Mouse (Mus musculus) limb, embryonic 12.5 days (tissue): Measurements from ENCODE around the gene Mdh2. TPM values are rescaled to one million over a fixed set of nuclear protein-coding genes. Genes with fewer than 3 reads are reported as not detected.
A peak's percentile ranks its signal among the peaks of the same experiment; 100 is the strongest.

Experiments
- ATAC-seq: fragments of 200-750 bp; cut with Nextera tagmentation; 2 replicates; pipeline ENCODE4 v1.8.0; 2017; ENCODE audit warnings: low read depth, moderate TSS enrichment; ENCODE audit not compliant: insufficient number of reproducible peaks, insufficient read depth, low FRiP score, low TSS enrichment
- H3K27ac ChIP-seq: fragments of 300-500 bp; sonication (generic); 2 replicates; pipeline ENCODE4 v1.5.1; 2016; ENCODE audit warnings: mild to moderate bottlenecking, moderate library complexity
- H3K27me3 ChIP-seq: fragments of 300-500 bp; sonication (generic); 2 replicates; pipeline ENCODE4 v1.6.1; 2016; ENCODE audit warnings: mild to moderate bottlenecking, moderate library complexity
- H3K36me3 ChIP-seq: fragments of 300-500 bp; sonication (generic); 2 replicates; pipeline ENCODE4 v1.6.1; 2016; ENCODE audit warnings: mild to moderate bottlenecking, moderate library complexity
- H3K4me1 ChIP-seq: fragments of 300-500 bp; sonication (generic); replicated peaks from 2 replicates; pipeline ENCODE4 v1.6.1; 2016
- H3K4me2 ChIP-seq: fragments of 300-500 bp; sonication (generic); 2 replicates; pipeline ENCODE4 v1.6.1; 2016; ENCODE audit warnings: mild to moderate bottlenecking, moderate library complexity
- H3K4me3 ChIP-seq: fragments of 300-500 bp; sonication (generic); replicated peaks from 2 replicates; pipeline ENCODE4 v1.5.1; 2016; ENCODE audit warnings: mild to moderate bottlenecking
- H3K9ac ChIP-seq: fragments of 300-500 bp; sonication (generic); replicated peaks from 2 replicates; pipeline ENCODE4 v1.6.1; 2016; ENCODE audit warnings: mild to moderate bottlenecking, moderate library complexity
- H3K9me3 ChIP-seq: fragments of 300-500 bp; sonication (generic); 2 replicates; pipeline ENCODE4 v1.6.1; 2016; ENCODE audit warnings: mild to moderate bottlenecking, moderate library complexity
- WGBS: fragments of 180-500 bp; shearing (Covaris S2); methylation state at CpG from one replicate; pipeline ENCODE4 v1.1.7; 2016; 5-methylcytosine and 5-hydroxymethylcytosine counted together
- polyA plus RNA-seq: library from polyadenylated mRNA; unstranded; fragments of >200 nt; fragmentation: Nextera tagmentation; extraction: Ambion mirVana; gene quantifications from 2 replicates; pipeline ENCODE4 v1.2.1, GENCODE M21; 2016

Mdh2 gene
- polyA plus RNA-seq, 1 experiment from 2014 or later = 499 TPM

- Histone ChIP-seq H3K4me2 (no peak overlapping the region), H3K4me3 (no peak overlapping the region), H3K27ac (no peak overlapping the region), H3K4me1 (peaks cover 19% of the 10 kb centered on the region), H3K9ac (no peak overlapping the region), H3K36me3 (peaks cover 33% of the 10 kb centered on the region), H3K27me3 (no peaks in the 10 kb centered on the region), H3K9me3 (0 out of 2 replicates have a peak, but pooled peaks cover under 1% of the 10 kb centered on the region)
- no peak for ATAC-seq
- WGBS = 69% methylated on average over 10 of the region's 10 CpGs
Observed at GRCm38 (mm10) chr5:135742156-135742555, 36.1 kb upstream of the Mdh2 start.

- Histone ChIP-seq H3K4me3 (peak overlapping the region; percentile 85), H3K4me1 (peaks cover 19% of the 10 kb centered on the region), H3K27me3 (no peaks in the 10 kb centered on the region), H3K4me2 (peak overlapping the region; percentile 86), H3K36me3 (peaks cover 24% of the 10 kb centered on the region), H3K9ac (peak overlapping the region; percentile 78), H3K9me3 (peaks cover 9% of the 10 kb centered on the region; the same call in 1 of the 2 replicates), H3K27ac (peak overlapping the region; percentile 41; the same call in 1 of the 2 replicates)
- ATAC-seq = no peak
- WGBS = 20% methylated on average over 18 of the region's 18 CpGs
Observed at GRCm38 (mm10) chr5:135742941-135743740, 35.1 kb upstream of the Mdh2 start.

GRCm38 (mm10) chr5:135743741-135744609 is 34.3 kb upstream of the Mdh2 start, which contains the start of gene Tmem120a:
Gene Tmem120a, minus strand, starts transcription at chr5:135744448.
- Histone ChIP-seq H3K4me3 (peak within 1 kb of the TSS; percentile 85), H3K27ac (peak within 1 kb of the TSS; percentile 47), H3K4me1 (peaks cover 19% of the 10 kb centered on the region), H3K9me3 (peaks cover 9% of the 10 kb centered on the region; the same call in 1 of the 2 replicates), H3K36me3 (peaks cover 19% of the 10 kb centered on the region), H3K9ac (peak within 1 kb of the TSS; percentile 78), H3K27me3 (no peaks in the 10 kb centered on the region), H3K4me2 (peak within 1 kb of the TSS; percentile 86)
- peak; percentile 92 for ATAC-seq
- WGBS = under 1% methylated on average over 60 of the region's 60 CpGs

GRCm38 (mm10) chr5:135744742-135745141 is 33.5 kb upstream of the Mdh2 start:
- H3K36me3 ChIP-seq = peaks cover 19% of the 10 kb centered on the region
- H3K4me2 ChIP-seq = peak overlapping the region; percentile 86
- peaks cover 9% of the 10 kb centered on the region; the same call in 1 of the 2 replicates for H3K9me3 ChIP-seq
- H3K27ac ChIP-seq = peak overlapping the region; percentile 47
- H3K4me3 ChIP-seq = peak overlapping the region; percentile 85
- WGBS = 19% methylated on average over 12 of the region's 12 CpGs
- peaks cover 19% of the 10 kb centered on the region for H3K4me1 ChIP-seq
- 0 out of 2 replicates have a peak, but pooled peaks have one; percentile 6 for ATAC-seq
- peak overlapping the region; percentile 78; the same call in 1 of the 2 replicates for H3K9ac ChIP-seq
- H3K27me3 ChIP-seq = no peaks in the 10 kb centered on the region

GRCm38 (mm10) chr5:135751041-135751440 is 27.2 kb upstream of the Mdh2 start:
- no peak overlapping the region for H3K4me2 ChIP-seq
- peaks cover 9% of the 10 kb centered on the region; the same call in 1 of the 2 replicates for H3K9me3 ChIP-seq
- no peak overlapping the region for H3K4me3 ChIP-seq
- no peaks in the 10 kb centered on the region for H3K36me3 ChIP-seq
- H3K9ac ChIP-seq = no peak overlapping the region
- no peak for ATAC-seq
- 76% methylated on average over 1 of the region's 1 CpGs for WGBS
- no peaks in the 10 kb centered on the region for H3K4me1 ChIP-seq
- H3K27ac ChIP-seq = no peak overlapping the region
- no peaks in the 10 kb centered on the region for H3K27me3 ChIP-seq

GRCm38 (mm10) chr5:135751595-135751994 is 26.7 kb upstream of the Mdh2 start:
- H3K27me3 ChIP-seq = no peaks in the 10 kb centered on the region
- ATAC-seq = no peak
- no peak overlapping the region for H3K27ac ChIP-seq
- H3K9ac ChIP-seq = no peak overlapping the region
- no peaks in the 10 kb centered on the region for H3K36me3 ChIP-seq
- no peaks in the 10 kb centered on the region for H3K4me1 ChIP-seq
- no peak overlapping the region for H3K4me2 ChIP-seq
- peaks cover 9% of the 10 kb centered on the region; the same call in 1 of the 2 replicates for H3K9me3 ChIP-seq
- WGBS = 75% methylated on average over 2 of the region's 2 CpGs
- H3K4me3 ChIP-seq = no peak overlapping the region

GRCm38 (mm10) chr5:135761881-135762280 is 16.4 kb upstream of the Mdh2 start:
- H3K9me3 ChIP-seq = no peaks in the 10 kb centered on the region
- ATAC-seq = no peak
- WGBS = 75% methylated on average over 3 of the region's 3 CpGs

GRCm38 (mm10) chr5:135763526-135763925 is 14.8 kb upstream of the Mdh2 start:
- H3K27me3 ChIP-seq = peaks cover 8% of the 10 kb centered on the region
- no peak overlapping the region for H3K9ac ChIP-seq
- H3K4me3 ChIP-seq = no peak overlapping the region
- H3K36me3 ChIP-seq = no peaks in the 10 kb centered on the region
- no peak for ATAC-seq
- WGBS = 6% methylated on average over 7 of the region's 7 CpGs
- H3K4me2 ChIP-seq = no peak overlapping the region
- no peaks in the 10 kb centered on the region for H3K9me3 ChIP-seq
- H3K4me1 ChIP-seq = no peaks in the 10 kb centered on the region
- H3K27ac ChIP-seq = no peak overlapping the region

More at GRCm38 (mm10) chr5:135761881-135762280, 16.4 kb upstream of the Mdh2 start:
- Histone ChIP-seq H3K4me1 (no peaks in the 10 kb centered on the region), H3K27ac (no peak overlapping the region), H3K9ac (no peak overlapping the region), H3K4me3 (no peak overlapping the region), H3K27me3 (peaks cover under 1% of the 10 kb centered on the region; the same call in 1 of the 2 replicates), H3K4me2 (no peak overlapping the region), H3K36me3 (no peaks in the 10 kb centered on the region)

- H3K36me3 ChIP-seq = no peaks in the 10 kb centered on the region
- no peak overlapping the region for H3K4me2 ChIP-seq
- peaks cover 8% of the 10 kb centered on the region for H3K27me3 ChIP-seq
- WGBS = 68% methylated on average over 3 of the region's 3 CpGs
- H3K9ac ChIP-seq = no peak overlapping the region
- H3K4me3 ChIP-seq = no peak overlapping the region
- no peaks in the 10 kb centered on the region for H3K4me1 ChIP-seq
- H3K27ac ChIP-seq = no peak overlapping the region
- H3K9me3 ChIP-seq = no peaks in the 10 kb centered on the region
- no peak for ATAC-seq
Observed at GRCm38 (mm10) chr5:135764971-135765370, 13.3 kb upstream of the Mdh2 start.

- Histone ChIP-seq H3K4me1 (peaks cover 3% of the 10 kb centered on the region), H3K27me3 (peaks cover 11% of the 10 kb centered on the region; the same call in 1 of the 2 replicates), H3K9ac (no peak overlapping the region), H3K9me3 (no peaks in the 10 kb centered on the region), H3K4me2 (no peak overlapping the region), H3K4me3 (no peak overlapping the region), H3K36me3 (no peaks in the 10 kb centered on the region), H3K27ac (no peak overlapping the region)
- WGBS = 72% methylated on average over 3 of the region's 3 CpGs
- no peak for ATAC-seq
Observed at GRCm38 (mm10) chr5:135772519-135772918, 5.8 kb upstream of the Mdh2 start.

GRCm38 (mm10) chr5:135776546-135776945 is 1.7 kb upstream of the Mdh2 start:
- no peak for ATAC-seq
- Histone ChIP-seq H3K4me2 (no peak overlapping the region), H3K27ac (no peak overlapping the region), H3K4me3 (no peak overlapping the region), H3K27me3 (peaks cover 6% of the 10 kb centered on the region; the same call in 1 of the 2 replicates), H3K4me1 (peaks cover 15% of the 10 kb centered on the region), H3K9me3 (no peaks in the 10 kb centered on the region), H3K9ac (no peak overlapping the region), H3K36me3 (peaks cover 6% of the 10 kb centered on the region)
- WGBS = 88% methylated on average over 4 of the region's 4 CpGs
